Mouse (Mus musculus) megakaryocyte progenitor cell, adult 5-6 weeks (primary cell): ENCODE measurements at regions not wholly inside any gene's neighbourhood (a gene's known extent, or its start where the extent isn't known, plus 50 kb on each side); places are given as distances from the start of the nearest gene placed in this dataset.
A peak's percentile ranks its signal among the peaks of the same experiment; 100 is the strongest.
"Not testable (repeated sequence)": the region's sequence is repeated elsewhere in the genome, so short reads cannot be mapped to it uniquely, and the experiment has no call there.

Experiments
- ATAC-seq: replicated peaks from 2 replicates; pipeline ENCODE4 v1.8.0; 2016; ENCODE audit warnings: mild to moderate bottlenecking, moderate TSS enrichment, inconsistent platforms; ENCODE audit not compliant: poor library complexity

GRCm38 (mm10) chr17:91733927-91734324, 641.1 kb upstream of the Nrxn1 start:
- no peak for ATAC-seq

- no peak for ATAC-seq
These were observed 640.5 kb upstream of the Nrxn1 start for GRCm38 (mm10) chr17:91733174-91733926.

GRCm38 (mm10) chr17:91710412-91710811, 617.5 kb upstream of the Nrxn1 start:
- ATAC-seq, result peak; percentile 23; the same call in 1 of the 2 replicates

GRCm38 (mm10) chr17:91691063-91691462, 598.2 kb upstream of the Nrxn1 start:
- peak; percentile 63 for ATAC-seq

GRCm38 (mm10) chr17:91657449-91657848, 564.6 kb upstream of the Nrxn1 start:
- ATAC-seq, result no peak

GRCm38 (mm10) chr17:91657036-91657435, 564.2 kb upstream of the Nrxn1 start:
- ATAC-seq, result no peak

GRCm38 (mm10) chr17:91631915-91632314, 539.0 kb upstream of the Nrxn1 start:
- peak; percentile 97 for ATAC-seq

GRCm38 (mm10) chr17:91614175-91614574, 521.3 kb upstream of the Nrxn1 start:
- 0 out of 2 replicates have a peak, but pooled peaks have one; percentile 39 for ATAC-seq

GRCm38 (mm10) chr17:91589120-91589519, 496.2 kb upstream of the Nrxn1 start:
- ATAC-seq, result no peak

GRCm38 (mm10) chr17:91551058-91551691, 458.3 kb upstream of the Nrxn1 start:
- ATAC-seq, result not testable (repeated sequence)

GRCm38 (mm10) chr17:91531488-91531887, 438.6 kb upstream of the Nrxn1 start:
- ATAC-seq, result no peak

GRCm38 (mm10) chr17:91517256-91517655, 424.4 kb upstream of the Nrxn1 start:
- ATAC-seq, result no peak
